Mouse (Mus musculus): ENCODE measurements at regions not wholly inside any gene's neighbourhood (a gene's known extent, or its start where the extent isn't known, plus 50 kb on each side); places are given as distances from the start of the nearest gene placed in this dataset.

DNA sequence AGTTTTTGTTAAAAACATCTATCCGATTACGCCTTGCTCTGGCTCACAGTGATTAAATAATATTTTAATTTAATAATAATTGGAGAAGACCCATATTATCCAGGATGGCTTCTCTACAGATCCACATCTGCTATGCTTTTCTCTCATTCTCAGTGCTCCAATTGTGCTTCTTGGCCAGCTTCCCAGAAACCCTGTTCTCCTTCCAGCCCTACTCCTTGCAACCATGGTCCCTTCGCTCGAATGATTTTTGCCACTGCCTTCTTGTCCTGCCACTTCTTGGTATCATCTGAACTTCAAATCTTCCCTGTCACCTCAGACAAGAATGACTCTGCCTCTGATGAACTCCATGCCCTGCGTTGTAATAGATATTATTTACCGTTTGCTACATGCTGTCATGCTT lies 95.0 kb upstream of the Trim52 start:
- no peak overlapping the region for H3K9ac ChIP-seq (replicated peaks; ENCODE audit: low read length, poor library complexity, severe bottlenecking)
- H3K36me3 ChIP-seq (ENCODE audit: insufficient read depth, low read length) = no peaks in the 10 kb centered on the region
- WGBS = 86% methylated on average over 6 of the region's 6 CpGs
- ATAC-seq (ENCODE audit: low FRiP score) (no peak), DNase-seq (ENCODE audit: low spot score) (no peak)
- no peak overlapping the region for H3K4me2 ChIP-seq (ENCODE audit: low read depth, low read length, poor library complexity, severe bottlenecking)
- no peak overlapping the region for H3K4me3 ChIP-seq (ENCODE audit: low read depth, low read length)
- H3K27me3 ChIP-seq (ENCODE audit: insufficient read depth, low read length) = no peaks in the 10 kb centered on the region
- H3K4me1 ChIP-seq (ENCODE audit: insufficient read depth, low read length) = no peaks in the 10 kb centered on the region
- no peak overlapping the region for H3K27ac ChIP-seq (ENCODE audit: low read depth, low read length)
- no peaks in the 10 kb centered on the region for H3K9me3 ChIP-seq (ENCODE audit: low read length)
- TF ChIP-seq CTCF (IDR thresholded peaks at IDR 0.05) = no peak

DNA sequence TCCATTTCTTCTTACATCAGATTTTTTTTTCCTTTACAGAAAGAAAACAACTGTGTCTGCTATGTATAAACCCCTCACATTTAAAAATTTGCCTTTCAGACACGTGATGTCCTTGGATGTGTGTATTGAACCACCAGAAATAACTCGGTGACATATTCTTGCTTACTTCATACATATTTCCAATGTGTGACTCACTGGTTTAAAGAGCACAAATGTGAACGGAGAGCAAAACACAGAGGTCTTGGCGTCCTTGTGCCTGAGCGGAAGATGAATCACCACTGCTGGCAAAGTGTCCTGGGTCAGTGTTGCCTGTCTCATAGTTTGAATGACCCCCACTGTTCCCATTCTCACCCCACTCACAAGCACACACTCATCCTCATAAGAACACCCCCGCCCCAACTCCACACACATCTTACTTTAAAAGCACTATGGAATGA lies 94.0 kb upstream of the Trim52 start:
- DNase-seq (ENCODE audit: low spot score) (no peak), ATAC-seq (ENCODE audit: low FRiP score) (no peak)
- H3K9me3 ChIP-seq (ENCODE audit: low read length) = no peaks in the 10 kb centered on the region
- H3K9ac ChIP-seq (replicated peaks; ENCODE audit: low read length, poor library complexity, severe bottlenecking) = no peak overlapping the region
- H3K4me2 ChIP-seq (ENCODE audit: low read depth, low read length, poor library complexity, severe bottlenecking) = no peak overlapping the region
- no peak overlapping the region for H3K27ac ChIP-seq (ENCODE audit: low read depth, low read length)
- WGBS = 90% methylated on average over 6 of the region's 6 CpGs
- no peaks in the 10 kb centered on the region for H3K36me3 ChIP-seq (ENCODE audit: insufficient read depth, low read length)
- no peak overlapping the region for H3K4me3 ChIP-seq (ENCODE audit: low read depth, low read length)
- no peaks in the 10 kb centered on the region for H3K27me3 ChIP-seq (ENCODE audit: insufficient read depth, low read length)
- no peaks in the 10 kb centered on the region for H3K4me1 ChIP-seq (ENCODE audit: insufficient read depth, low read length)
- no peak for TF ChIP-seq CTCF (IDR thresholded peaks at IDR 0.05)

DNA sequence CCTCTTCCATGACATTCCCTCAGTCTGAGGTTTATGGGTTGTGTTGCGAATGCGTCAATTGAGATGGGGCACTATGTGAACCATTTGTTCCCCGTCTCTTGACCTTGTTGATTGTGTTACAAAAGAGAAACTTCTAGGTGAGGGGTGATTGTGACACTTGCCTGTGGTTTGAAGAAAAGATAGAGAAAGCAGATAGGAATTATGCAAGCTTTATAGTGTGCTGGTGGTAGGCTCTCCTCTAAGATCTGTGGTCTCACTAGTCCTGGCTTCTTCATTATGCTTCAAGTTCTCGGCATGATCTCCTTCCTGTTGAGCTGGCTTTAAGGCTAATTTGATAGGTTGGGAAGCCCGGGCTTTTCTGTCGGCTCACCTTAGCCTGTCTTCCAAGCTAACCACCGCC lies 83.2 kb upstream of the Trim52 start:
- TF ChIP-seq CTCF (IDR thresholded peaks at IDR 0.05) = no peak
- ATAC-seq (ENCODE audit: low FRiP score) (no peak), DNase-seq (ENCODE audit: low spot score) (no peak)
- Histone ChIP-seq H3K4me3 (ENCODE audit: low read depth, low read length) (no peak overlapping the region), H3K9ac (replicated peaks; ENCODE audit: low read length, poor library complexity, severe bottlenecking) (no peak overlapping the region), H3K4me1 (ENCODE audit: insufficient read depth, low read length) (no peaks in the 10 kb centered on the region), H3K36me3 (ENCODE audit: insufficient read depth, low read length) (no peaks in the 10 kb centered on the region), H3K27me3 (ENCODE audit: insufficient read depth, low read length) (no peaks in the 10 kb centered on the region), H3K9me3 (ENCODE audit: low read length) (no peaks in the 10 kb centered on the region), H3K27ac (ENCODE audit: low read depth, low read length) (no peak overlapping the region), H3K4me2 (ENCODE audit: low read depth, low read length, poor library complexity, severe bottlenecking) (no peak overlapping the region)
- 87% methylated on average over 7 of the region's 7 CpGs for WGBS

DNA sequence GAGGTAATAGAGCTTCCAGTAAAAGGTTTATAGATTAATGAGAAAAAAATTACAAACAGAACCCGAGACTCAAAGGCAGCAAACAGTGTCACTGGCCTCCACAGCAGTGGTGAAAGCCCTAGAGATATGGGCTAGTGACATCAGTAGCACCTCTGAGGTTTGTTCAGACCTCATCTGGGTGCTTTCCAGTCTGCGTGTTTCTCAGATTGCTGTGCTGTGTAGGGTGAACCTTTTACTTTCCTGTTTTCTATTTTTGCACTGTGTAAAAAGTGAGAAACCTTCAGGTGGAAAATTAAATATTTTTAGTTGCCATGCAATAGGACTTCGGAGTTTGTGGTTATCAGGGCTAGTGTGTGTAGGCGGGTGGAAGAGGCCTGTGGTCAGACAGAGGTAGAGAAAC lies 79.2 kb upstream of the Trim52 start:
- WGBS = 88% methylated on average over 4 of the region's 4 CpGs
- no peak for ATAC-seq (ENCODE audit: low FRiP score)

DNA sequence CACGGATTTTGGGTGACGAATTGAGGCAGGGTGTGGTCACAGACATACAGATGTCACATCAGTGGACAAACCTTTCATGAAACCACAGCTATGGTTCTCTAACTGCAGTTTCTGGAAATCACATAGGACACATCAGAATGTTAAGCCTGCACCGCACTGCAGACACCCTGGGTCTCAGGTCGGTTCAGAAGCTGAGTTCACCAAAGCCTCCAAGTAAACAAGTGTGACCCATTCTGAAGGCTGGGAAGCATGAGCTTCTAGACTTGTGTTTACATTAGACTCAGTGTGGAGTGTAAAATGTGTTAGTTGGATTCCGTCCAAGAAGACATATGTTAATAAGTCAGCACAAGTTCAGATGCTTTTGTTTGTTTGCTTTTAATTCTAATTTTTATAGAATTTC lies 78.3 kb upstream of the Trim52 start:
- no peak for TF ChIP-seq CTCF (IDR thresholded peaks at IDR 0.05)
- H3K27ac ChIP-seq (ENCODE audit: low read depth, low read length) = no peak overlapping the region
- no peaks in the 10 kb centered on the region for H3K9me3 ChIP-seq (ENCODE audit: low read length)
- H3K4me3 ChIP-seq (ENCODE audit: low read depth, low read length) = no peak overlapping the region
- 92% methylated on average over 5 of the region's 5 CpGs for WGBS
- H3K4me2 ChIP-seq (ENCODE audit: low read depth, low read length, poor library complexity, severe bottlenecking) = no peak overlapping the region
- DNase-seq (ENCODE audit: low spot score) = no peak
- H3K4me1 ChIP-seq (ENCODE audit: insufficient read depth, low read length) = no peaks in the 10 kb centered on the region
- H3K36me3 ChIP-seq (ENCODE audit: insufficient read depth, low read length) = no peaks in the 10 kb centered on the region
- H3K9ac ChIP-seq (replicated peaks; ENCODE audit: low read length, poor library complexity, severe bottlenecking) = no peak overlapping the region
- no peak for ATAC-seq (ENCODE audit: low FRiP score)
- H3K27me3 ChIP-seq (ENCODE audit: insufficient read depth, low read length) = no peaks in the 10 kb centered on the region

More for the DNA sequence above, 79.2 kb upstream of the Trim52 start:
- H3K4me3 ChIP-seq (ENCODE audit: low read depth, low read length) = no peak overlapping the region
- no peak overlapping the region for H3K9ac ChIP-seq (replicated peaks; ENCODE audit: low read length, poor library complexity, severe bottlenecking)
- no peaks in the 10 kb centered on the region for H3K27me3 ChIP-seq (ENCODE audit: insufficient read depth, low read length)
- no peak overlapping the region for H3K27ac ChIP-seq (ENCODE audit: low read depth, low read length)
- H3K4me2 ChIP-seq (ENCODE audit: low read depth, low read length, poor library complexity, severe bottlenecking) = no peak overlapping the region
- H3K36me3 ChIP-seq (ENCODE audit: insufficient read depth, low read length) = no peaks in the 10 kb centered on the region
- DNase-seq (ENCODE audit: low spot score) = no peak
- no peak for TF ChIP-seq CTCF (IDR thresholded peaks at IDR 0.05)
- H3K9me3 ChIP-seq (ENCODE audit: low read length) = no peaks in the 10 kb centered on the region
- no peaks in the 10 kb centered on the region for H3K4me1 ChIP-seq (ENCODE audit: insufficient read depth, low read length)

GRCm38 (mm10) chr14:106031094-106031493 lies 74.9 kb upstream of the Trim52 start:
- H3K4me3 ChIP-seq (ENCODE audit: low read depth, low read length) = no peak overlapping the region
- no peak overlapping the region for H3K9ac ChIP-seq (replicated peaks; ENCODE audit: low read length, poor library complexity, severe bottlenecking)
- no peaks in the 10 kb centered on the region for H3K4me1 ChIP-seq (ENCODE audit: insufficient read depth, low read length)
- H3K27me3 ChIP-seq (ENCODE audit: insufficient read depth, low read length) = no peaks in the 10 kb centered on the region
- no peak overlapping the region for H3K27ac ChIP-seq (ENCODE audit: low read depth, low read length)
- ATAC-seq (ENCODE audit: low FRiP score) (no peak), DNase-seq (ENCODE audit: low spot score) (no peak)
- H3K4me2 ChIP-seq (ENCODE audit: low read depth, low read length, poor library complexity, severe bottlenecking) = no peak overlapping the region
- no peak for TF ChIP-seq CTCF (IDR thresholded peaks at IDR 0.05)
- H3K36me3 ChIP-seq (ENCODE audit: insufficient read depth, low read length) = no peaks in the 10 kb centered on the region
- WGBS = 92% methylated on average over 1 of the region's 1 CpGs
- H3K9me3 ChIP-seq (ENCODE audit: low read length) = no peaks in the 10 kb centered on the region

Measured in midbrain, postnatal 0 days (tissue).